8 mouse cellular contexts compared by ENCODE assay signal in genomic region chr7:59229183-59229911, GRCm38 (mm10). TPM values are rescaled to one million over a fixed set of nuclear protein-coding genes. Genes with fewer than 3 reads are reported as not detected.
DNase-seq lines count a peak whose midpoint lies in the region; ATAC-seq and TF ChIP-seq lines count a peak whose summit lies in the region.

No protein-coding gene starts in this region.

- no peak for TF ChIP-seq CTCF in cortical plate, adult 2 months (IDR thresholded peaks at IDR 0.05; ENCODE audit: extremely low read depth, insufficient read depth, low read length)

- H3K4me2 ChIP-seq in kidney, embryonic 14.5 days (replicated peaks; ENCODE audit: low read depth, low read length), result peak overlapping the region; percentile 67
- H3K4me2 ChIP-seq in limb, embryonic 12.5 days, result peak overlapping the region; percentile 60
- H3K4me2 ChIP-seq in midbrain, embryonic 12.5 days (replicated peaks), result peak overlapping the region; percentile 61

- H3K4me3 ChIP-seq in kidney, embryonic 14.5 days (ENCODE audit: low read length), result peak overlapping the region; percentile 90
- H3K4me3 ChIP-seq in cortical plate, adult 2 months (ENCODE audit: insufficient read depth, low read length), result peak overlapping the region; percentile 56
- peak overlapping the region; percentile 96 for H3K4me3 ChIP-seq in limb, embryonic 12.5 days (replicated peaks)
- peak overlapping the region; percentile 98 for H3K4me3 ChIP-seq in midbrain, embryonic 12.5 days

- peak; percentile 66 for ATAC-seq in kidney, embryonic 14.5 days (ENCODE audit: low FRiP score, low TSS enrichment)
- ATAC-seq in limb, embryonic 12.5 days (ENCODE audit: insufficient number of reproducible peaks, insufficient read depth, low FRiP score, low TSS enrichment, low read depth), result peak; percentile 34
- ATAC-seq in midbrain, embryonic 12.5 days (ENCODE audit: low FRiP score, low read depth), result peak; percentile 61

- peak overlapping the region; percentile 98 for H3K27ac ChIP-seq in kidney, embryonic 14.5 days (ENCODE audit: low read depth, low read length)
- H3K27ac ChIP-seq in cortical plate, adult 2 months (ENCODE audit: insufficient read depth, low read length), result peak overlapping the region; percentile 82
- H3K27ac ChIP-seq in limb, embryonic 12.5 days, result peak overlapping the region; percentile 98
- H3K27ac ChIP-seq in midbrain, embryonic 12.5 days (replicated peaks), result peak overlapping the region; percentile 99

- H3K9ac ChIP-seq in kidney, embryonic 14.5 days (ENCODE audit: low read depth, low read length), result peak overlapping the region; percentile 94
- H3K9ac ChIP-seq in limb, embryonic 12.5 days (replicated peaks), result peak overlapping the region; percentile 97
- H3K9ac ChIP-seq in midbrain, embryonic 12.5 days (replicated peaks), result peak overlapping the region; percentile 98

- H3K4me1 ChIP-seq in kidney, embryonic 14.5 days (ENCODE audit: control insufficient read depth, insufficient read depth, low read length), result peaks cover 10% of the 10 kb centered on the region; the same call in 1 of the 2 replicates
- no peaks in the 10 kb centered on the region for H3K4me1 ChIP-seq in cortical plate, adult 2 months (ENCODE audit: control insufficient read depth, insufficient read depth, low read length)
- H3K4me1 ChIP-seq in limb, embryonic 12.5 days (replicated peaks), result peaks cover 8% of the 10 kb centered on the region
- 0 out of 2 replicates have a peak, but pooled peaks cover 9% of the 10 kb centered on the region for H3K4me1 ChIP-seq in midbrain, embryonic 12.5 days

- WGBS in kidney, embryonic 14.5 days, result under 1% methylated on average over 43 of the region's 52 CpGs
- 1% methylated on average over 34 of the region's 52 CpGs for WGBS in limb, embryonic 12.5 days
- WGBS in midbrain, embryonic 12.5 days, result under 1% methylated on average over 51 of the region's 52 CpGs

- H3K36me3 ChIP-seq in kidney, embryonic 14.5 days (ENCODE audit: control insufficient read depth, insufficient read depth, low read length), result no peaks in the 10 kb centered on the region
- H3K36me3 ChIP-seq in limb, embryonic 12.5 days, result no peaks in the 10 kb centered on the region
- H3K36me3 ChIP-seq in midbrain, embryonic 12.5 days, result no peaks in the 10 kb centered on the region
- H3K36me3 ChIP-seq in splenic B cell, adult 2 months (ENCODE audit: control insufficient read depth, insufficient read depth, low read length, poor library complexity, severe bottlenecking), result no peaks in the 10 kb centered on the region

- H3K9me3 ChIP-seq in kidney, embryonic 14.5 days (ENCODE audit: control insufficient read depth, low read length), result no peaks in the 10 kb centered on the region
- no peaks in the 10 kb centered on the region for H3K9me3 ChIP-seq in limb, embryonic 12.5 days
- H3K9me3 ChIP-seq in midbrain, embryonic 12.5 days, result no peaks in the 10 kb centered on the region

- TF ChIP-seq POLR2A in cortical plate, adult 2 months (IDR thresholded peaks at IDR 0.05; ENCODE audit: extremely low read depth, insufficient read depth, low read length), result no peak

- no peaks in the 10 kb centered on the region for H3K27me3 ChIP-seq in kidney, embryonic 14.5 days (ENCODE audit: control insufficient read depth, insufficient read depth, low read length)
- H3K27me3 ChIP-seq in limb, embryonic 12.5 days, result no peaks in the 10 kb centered on the region
- H3K27me3 ChIP-seq in midbrain, embryonic 12.5 days, result no peaks in the 10 kb centered on the region
- H3K27me3 ChIP-seq in splenic B cell, adult 2 months (ENCODE audit: control insufficient read depth, insufficient read depth, low read length, poor library complexity, severe bottlenecking), result no peaks in the 10 kb centered on the region

- DNase-seq in kidney, adult 18-20 months, result no peak
- peak; percentile 41 to 51 for DNase-seq in gastrocnemius, adult 8-10 months (ENCODE audit: low spot score in 2 of 2)
- DNase-seq in induced T-regulatory cell, adult 2 months (ENCODE audit: low read depth), result peak; percentile 70
- peak; percentile 42 for DNase-seq in splenic B cell, adult 2 months (ENCODE audit: low read depth, low spot score)

RNA-seq across cellular contexts. Expression of gene Ube3a, which starts 0.8 kb away (rescaled TPM):
- 101 and 139 TPM in 2 replicates for polyA plus RNA-seq in kidney, embryonic 14.5 days (2014; fragmentation: Nextera tagmentation; extraction: Ambion mirVana)
- 26.4 and 27.1 TPM in 2 replicates for polyA plus RNA-seq in cortical plate, adult 2 months (2012; rRNA removed)
- total RNA-seq in gastrocnemius, adult 8-10 months (2022), result 100 to 1,000 TPM; 107 to 116 (median 114) TPM
- 126 and 153 TPM in 2 replicates for polyA plus RNA-seq in limb, embryonic 12.5 days (2016; fragmentation: Nextera tagmentation; extraction: Ambion mirVana)
- 180 and 203 TPM in 2 replicates for polyA plus RNA-seq in midbrain, embryonic 12.5 days (2016; fragmentation: Nextera tagmentation; extraction: Ambion mirVana)
